ENCODE assay signal across 19 mouse cellular contexts in the genomic region with DNA sequence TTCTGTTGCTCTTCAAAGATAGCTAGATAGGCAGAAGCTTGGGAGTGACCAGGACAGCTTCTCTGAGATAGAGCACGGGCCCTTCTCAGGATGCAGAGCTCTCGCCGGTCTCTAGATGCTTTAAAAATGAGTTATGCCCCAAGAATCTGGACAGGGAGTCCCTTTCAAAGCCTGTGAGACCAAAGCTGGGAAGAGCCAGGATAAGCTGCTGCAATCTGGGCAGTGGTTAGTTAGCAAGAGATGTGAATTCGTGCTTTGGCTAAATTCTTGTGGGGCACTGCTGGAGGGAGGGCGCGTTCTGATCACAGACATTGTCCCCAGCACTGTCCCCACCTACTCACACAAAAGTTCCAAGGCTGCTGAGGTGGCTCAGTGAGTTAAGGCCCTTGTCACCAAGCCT. TPM values are rescaled to one million over a fixed set of nuclear protein-coding genes. Genes with fewer than 3 reads are reported as not detected.
DNase-seq lines count a peak whose midpoint lies in the region; ATAC-seq and TF ChIP-seq lines count a peak whose summit lies in the region.
"Had no signal": no experiment of that assay in that cellular context is flagged by ENCODE, and none has a peak within 500 bp of the region (broad histone marks: within the 10 kb centered on the region; RNA-seq: fewer than 3 reads in every experiment).

No protein-coding gene starts in this region.

- H3K27me3 ChIP-seq in heart, adult 2 months (ENCODE audit: control insufficient read depth, insufficient read depth, low read length): no peaks in the 10 kb centered on the region
- no peaks in the 10 kb centered on the region for H3K27me3 ChIP-seq in heart, embryonic 12.5 days (replicated peaks)
- no peaks in the 10 kb centered on the region for H3K27me3 ChIP-seq in limb, embryonic 15.5 days
- no peaks in the 10 kb centered on the region for H3K27me3 ChIP-seq in limb, embryonic 10.5 days (ENCODE audit: low read depth, poor library complexity, severe bottlenecking)
- H3K27me3 ChIP-seq: embryonic facial prominence, embryonic 12.5 days; forebrain, embryonic 15.5 days; hindbrain, embryonic 12.5 days had no signal

- TF ChIP-seq POLR2A in heart, adult 2 months (IDR thresholded peaks at IDR 0.05; ENCODE audit: insufficient read depth, low read depth, low read length): no peak

- DNase-seq in gastrocnemius, adult 18-20 months (ENCODE audit: low spot score): peak; percentile 31
- no peak for DNase-seq in gastrocnemius, adult 8-10 months (ENCODE audit: low spot score in 2 of 2)
- DNase-seq in heart, adult 2 months: peak in 1 of 2 experiments; percentile 14
- DNase-seq in limb, embryonic 10.5 days (ENCODE audit: low spot score): no peak
- peak; percentile 35 for DNase-seq in testis, postnatal 14 days (ENCODE audit: low spot score)
- DNase-seq in frontal cortex, postnatal 25 days (ENCODE audit: low spot score in 2 of 2): no peak
- DNase-seq: adrenal gland, postnatal 10 days; cerebellum, adult 11-12 months; cerebellum, adult 9-10 months; cerebellum, postnatal 25 days had no signal

- no peak overlapping the region for H3K9ac ChIP-seq in heart, adult 2 months (ENCODE audit: low read depth, low read length)
- H3K9ac ChIP-seq in heart, embryonic 12.5 days: no peak overlapping the region
- H3K9ac ChIP-seq in limb, embryonic 15.5 days: no peak overlapping the region
- H3K9ac ChIP-seq: embryonic facial prominence, embryonic 12.5 days; forebrain, embryonic 15.5 days; hindbrain, embryonic 12.5 days had no signal

- peaks cover 24% of the 10 kb centered on the region for H3K4me1 ChIP-seq in heart, adult 2 months (ENCODE audit: control insufficient read depth, insufficient read depth, low read length)
- peaks cover 16% of the 10 kb centered on the region for H3K4me1 ChIP-seq in heart, embryonic 12.5 days (replicated peaks)
- peaks cover 27% of the 10 kb centered on the region for H3K4me1 ChIP-seq in limb, embryonic 15.5 days
- H3K4me1 ChIP-seq in limb, embryonic 10.5 days: peaks cover 13% of the 10 kb centered on the region

- no peak for TF ChIP-seq CTCF in heart, adult 2 months (IDR thresholded peaks at IDR 0.05)

- no peak overlapping the region for H3K4me3 ChIP-seq in heart, adult 2 months
- H3K4me3 ChIP-seq in heart, embryonic 12.5 days: no peak overlapping the region
- H3K4me3 ChIP-seq in limb, embryonic 15.5 days: no peak overlapping the region
- no peak overlapping the region for H3K4me3 ChIP-seq in limb, embryonic 10.5 days
- H3K4me3 ChIP-seq: embryonic facial prominence, embryonic 12.5 days; forebrain, embryonic 15.5 days; hindbrain, embryonic 12.5 days had no signal

- H3K36me3 ChIP-seq in heart, adult 2 months (ENCODE audit: control insufficient read depth, insufficient read depth, low read length): peaks cover 5% of the 10 kb centered on the region
- H3K36me3 ChIP-seq in heart, embryonic 12.5 days: no peaks in the 10 kb centered on the region
- H3K36me3 ChIP-seq in limb, embryonic 15.5 days: no peaks in the 10 kb centered on the region
- no peaks in the 10 kb centered on the region for H3K36me3 ChIP-seq in limb, embryonic 10.5 days
- H3K36me3 ChIP-seq: embryonic facial prominence, embryonic 12.5 days; forebrain, embryonic 15.5 days; hindbrain, embryonic 12.5 days had no signal

- peak overlapping the region; percentile 79 for H3K27ac ChIP-seq in heart, adult 2 months
- H3K27ac ChIP-seq in heart, embryonic 12.5 days (ENCODE audit: poor library complexity, severe bottlenecking): no peak overlapping the region
- peak overlapping the region; percentile 55 for H3K27ac ChIP-seq in limb, embryonic 15.5 days
- H3K27ac ChIP-seq in limb, embryonic 10.5 days: no peak overlapping the region
- H3K27ac ChIP-seq: embryonic facial prominence, embryonic 12.5 days; forebrain, embryonic 15.5 days; hindbrain, embryonic 12.5 days had no signal

- 61% methylated on average over 6 of the region's 6 CpGs for WGBS in heart, adult 2 months
- 53% methylated on average over 6 of the region's 6 CpGs for WGBS in heart, embryonic 12.5 days
- WGBS in limb, embryonic 15.5 days: 66% methylated on average over 6 of the region's 6 CpGs
- WGBS in limb, embryonic 10.5 days: 66% methylated on average over 6 of the region's 6 CpGs

- H3K79me2 ChIP-seq in heart, adult 2 months (replicated peaks; ENCODE audit: control insufficient read depth, insufficient read depth, low read length): no peaks in the 10 kb centered on the region

- no peak for ATAC-seq in heart, embryonic 12.5 days (ENCODE audit: insufficient number of reproducible peaks, low FRiP score)
- ATAC-seq in limb, embryonic 15.5 days (ENCODE audit: insufficient number of reproducible peaks, low FRiP score, low TSS enrichment, low read depth): no peak
- ATAC-seq: forebrain, embryonic 15.5 days; hindbrain, embryonic 16.5 days; inflammation-experienced regulatory T-cells, adult 6 months; intestine, postnatal 0 days had no signal

- H3K9me3 ChIP-seq in heart, embryonic 12.5 days (replicated peaks): no peaks in the 10 kb centered on the region
- no peaks in the 10 kb centered on the region for H3K9me3 ChIP-seq in limb, embryonic 15.5 days
- H3K9me3 ChIP-seq in limb, embryonic 10.5 days (replicated peaks): no peaks in the 10 kb centered on the region
- H3K9me3 ChIP-seq: embryonic facial prominence, embryonic 12.5 days; forebrain, embryonic 15.5 days; hindbrain, embryonic 12.5 days had no signal

- H3K4me2 ChIP-seq in heart, embryonic 12.5 days: no peak overlapping the region
- no peak overlapping the region for H3K4me2 ChIP-seq in limb, embryonic 15.5 days
- H3K4me2 ChIP-seq: embryonic facial prominence, embryonic 12.5 days; forebrain, embryonic 15.5 days; heart, embryonic 11.5 days; hindbrain, embryonic 12.5 days had no signal

- intact Hi-C loops in heart, adult 2 months (cut with DNase I): loop anchor here (1.0 to 10.0 kb wide), 3 partner anchors 25 to 724 kb away; a partner anchor contains a TSS

- TF ChIP-seq EP300 in heart, adult 2 months (IDR thresholded peaks at IDR 0.05; ENCODE audit: insufficient read depth, low read depth, low read length): no peak

RNA-seq across cellular contexts. Expression of a gene that starts 3.5 kb away (rescaled TPM):
- total RNA-seq in gastrocnemius, adult 18-20 months (2021): 10 to 100 TPM; 83.4 to 98.3 TPM
- 10 to 100 TPM; 71.4 to 96.4 (median 80.9) TPM for total RNA-seq in gastrocnemius, adult 8-10 months (2022)
- 10 to 100 TPM; 77.3 to 88.3 TPM for total RNA-seq in heart, adult 2 months (2021)
- polyA plus RNA-seq in heart, adult 2 months (2012; rRNA removed): 33.1 and 40.6 TPM in 2 replicates
- 97.2 and 103 TPM in 2 replicates for polyA plus RNA-seq in heart, embryonic 12.5 days (2016; fragmentation: Nextera tagmentation; extraction: Ambion mirVana)
- 88.9 and 98.3 TPM in 2 replicates for polyA plus RNA-seq in limb, embryonic 15.5 days (2015; fragmentation: Nextera tagmentation; extraction: Ambion mirVana)
- 84.6 and 89.8 TPM in 2 replicates for polyA plus RNA-seq in limb, embryonic 10.5 days (2016; fragmentation: Nextera tagmentation; extraction: Ambion mirVana)

RNA-seq across cellular contexts. Expression of a gene that starts 36.0 kb away (rescaled TPM):
- 10 to 100 TPM; 41.6 to 82.1 TPM for total RNA-seq in gastrocnemius, adult 18-20 months (2021)
- total RNA-seq in gastrocnemius, adult 8-10 months (2022): 10 to 100 TPM; 12.2 to 60.0 (median 32.3) TPM
- total RNA-seq in heart, adult 2 months (2021): 1 to 10 TPM; 5.3 to 7.5 TPM
- 4.4 and 4.7 TPM in 2 replicates for polyA plus RNA-seq in heart, adult 2 months (2012; rRNA removed)
- polyA plus RNA-seq in heart, embryonic 12.5 days (2016; fragmentation: Nextera tagmentation; extraction: Ambion mirVana): 0.27 TPM in 1 of 2 replicates, not detected in the other
- polyA plus RNA-seq in limb, embryonic 15.5 days (2015; fragmentation: Nextera tagmentation; extraction: Ambion mirVana): 91.2 and 97.6 TPM in 2 replicates
- 5.9 and 6.5 TPM in 2 replicates for polyA plus RNA-seq in limb, embryonic 10.5 days (2016; fragmentation: Nextera tagmentation; extraction: Ambion mirVana)
- polyA plus RNA-seq: heart, embryonic 11.5 days had no signal

Comparison
In these comparisons a context has a peak if more than half of its experiments do, and no peak if none do; other contexts are left out.
1. DNase-seq: peak in gastrocnemius, adult 18-20 months (single experiment) and testis, postnatal 14 days (single experiment); none in gastrocnemius, adult 8-10 months (0 of 2), limb, embryonic 10.5 days (single experiment) and frontal cortex, postnatal 25 days (0 of 2).
2. H3K27ac ChIP-seq: peak in heart, adult 2 months (single experiment) and limb, embryonic 15.5 days (single experiment); none in heart, embryonic 12.5 days (single experiment) and limb, embryonic 10.5 days (single experiment).
3. RNA of a gene that starts 36.0 kb away (polyA plus RNA-seq): 91.2 to 97.6 TPM in limb, embryonic 15.5 days; 5.9 to 6.5 TPM in limb, embryonic 10.5 days, 4.4 to 4.7 TPM in heart, adult 2 months and 0.27 TPM in heart, embryonic 12.5 days; every median in the first group is over 10 times any median in the second.